Mouse (Mus musculus): ENCODE data around the gene Fam71e1.

DNA sequence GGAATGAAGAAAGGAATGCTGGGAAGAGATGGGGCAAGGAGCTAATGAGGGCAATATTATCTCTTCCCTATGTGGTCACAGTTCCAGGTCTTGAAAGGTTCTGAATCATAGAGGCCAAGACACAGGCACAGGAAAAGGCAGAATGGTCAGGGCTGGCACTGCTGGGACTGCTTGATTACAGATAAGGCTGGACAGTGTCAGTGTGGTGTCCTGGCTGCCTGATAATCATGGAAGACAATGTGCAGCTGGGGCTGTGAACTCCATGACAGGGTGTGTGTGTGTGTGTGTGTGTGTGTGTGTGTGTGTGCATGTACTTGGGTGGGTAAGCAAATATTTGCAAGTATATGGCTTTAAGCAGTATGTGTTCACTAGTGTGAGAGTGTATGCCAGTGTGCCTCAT, 11.1 kb downstream of the Fam71e1 start:
- TF ChIP-seq CTCF (IDR thresholded peaks at IDR 0.05) (no peak), EP300 (IDR thresholded peaks at IDR 0.05) (no peak)

All from lung, postnatal 0 days (tissue).